ENCODE assay signal across 8 mouse cellular contexts in the genomic region with DNA sequence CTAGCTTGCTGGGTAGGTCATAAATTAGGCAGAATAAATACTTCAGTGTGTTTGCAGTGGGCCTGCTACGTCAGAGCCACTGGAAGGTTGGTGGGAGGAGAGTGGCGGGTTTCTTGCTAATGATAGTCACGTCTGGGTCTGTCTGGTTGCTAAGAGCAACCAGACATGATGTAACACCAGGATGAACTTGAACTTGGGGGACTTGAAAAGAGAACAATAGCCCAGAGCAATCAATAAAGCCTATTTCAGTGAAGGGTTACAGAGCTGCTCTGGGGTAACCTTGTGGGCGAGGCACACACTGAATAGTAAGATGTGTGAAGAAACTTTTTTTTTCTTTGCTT.
A peak's percentile ranks its signal among the peaks of the same experiment; 100 is the strongest.
DNase-seq lines count a peak whose midpoint lies in the region; ATAC-seq and TF ChIP-seq lines count a peak whose summit lies in the region.

No protein-coding gene starts in this region.

- peak overlapping the region; percentile 69; the same call in 1 of the 2 replicates for H3K27ac ChIP-seq in forebrain, postnatal 0 days (ENCODE audit: low read depth, low read length)
- H3K27ac ChIP-seq in limb, embryonic 15.5 days: peak overlapping the region; percentile 74

- no peak overlapping the region for H3K4me3 ChIP-seq in forebrain, postnatal 0 days (ENCODE audit: low read depth, low read length)
- H3K4me3 ChIP-seq in limb, embryonic 15.5 days: no peak overlapping the region

- TF ChIP-seq CTCF in forebrain, postnatal 0 days (IDR thresholded peaks at IDR 0.05; ENCODE audit: low read depth): no peak

- peak; percentile 41; the same call in 1 of the 2 replicates for ATAC-seq in frontal cortex, adult (ENCODE audit: low TSS enrichment)
- peak; percentile 93 for ATAC-seq in forebrain, postnatal 0 days
- ATAC-seq in limb, embryonic 15.5 days (ENCODE audit: insufficient number of reproducible peaks, low FRiP score, low TSS enrichment, low read depth): peak; percentile 52; the same call in 1 of the 2 replicates

- H3K4me2 ChIP-seq in forebrain, postnatal 0 days (ENCODE audit: low read depth): no peak overlapping the region; the same call in 1 of the 2 replicates
- H3K4me2 ChIP-seq in limb, embryonic 15.5 days: no peak overlapping the region

- no peak for DNase-seq in frontal cortex, adult 2 months (ENCODE audit: extremely low spot score in 1 of 2, low spot score in 1 of 2)
- DNase-seq in Muller cell, postnatal 12 days (ENCODE audit: inconsistent ontology term): peak; percentile 88
- peak; percentile 74 for DNase-seq in forebrain, postnatal 0 days
- DNase-seq in retina, postnatal 1 day: peak; percentile 84
- no peak for DNase-seq in adrenal gland, adult (ENCODE audit: inconsistent age in 2 of 2, low spot score in 1 of 2)
- DNase-seq in urinary bladder, postnatal 36 days (ENCODE audit: low spot score in 2 of 2): no peak

- no peaks in the 10 kb centered on the region for H3K36me3 ChIP-seq in forebrain, postnatal 0 days (ENCODE audit: insufficient read depth)
- H3K36me3 ChIP-seq in limb, embryonic 15.5 days: no peaks in the 10 kb centered on the region

- no peaks in the 10 kb centered on the region for H3K27me3 ChIP-seq in forebrain, postnatal 0 days (ENCODE audit: insufficient read depth, low read length)
- H3K27me3 ChIP-seq in limb, embryonic 15.5 days: no peaks in the 10 kb centered on the region

- WGBS in forebrain, postnatal 0 days: 8% methylated on average over 4 of the region's 4 CpGs
- WGBS in limb, embryonic 15.5 days: 24% methylated on average over 4 of the region's 4 CpGs

- H3K9ac ChIP-seq in forebrain, postnatal 0 days: no peak overlapping the region
- no peak overlapping the region for H3K9ac ChIP-seq in limb, embryonic 15.5 days

- peaks cover 17% of the 10 kb centered on the region for H3K4me1 ChIP-seq in forebrain, postnatal 0 days (ENCODE audit: insufficient read depth)
- H3K4me1 ChIP-seq in limb, embryonic 15.5 days: peaks cover 55% of the 10 kb centered on the region

- no peaks in the 10 kb centered on the region for H3K9me3 ChIP-seq in forebrain, postnatal 0 days (ENCODE audit: low read length)
- no peaks in the 10 kb centered on the region for H3K9me3 ChIP-seq in limb, embryonic 15.5 days

Comparison
In these comparisons a context has a peak if more than half of its experiments do, and no peak if none do; other contexts are left out.
1. ATAC-seq: peak in every context shown above with its lines; median percentile 93 in forebrain, postnatal 0 days; 52 in limb, embryonic 15.5 days; 41 in frontal cortex, adult.
2. DNase-seq: peak in Muller cell, postnatal 12 days (single experiment), forebrain, postnatal 0 days (single experiment) and retina, postnatal 1 day (single experiment); none in frontal cortex, adult 2 months (0 of 2), adrenal gland, adult (0 of 2) and urinary bladder, postnatal 36 days (0 of 2).